Mouse (Mus musculus) kidney, postnatal 4 days (tissue): ENCODE data around the gene Bcas2.
A peak's percentile ranks its signal among the peaks of the same experiment; 100 is the strongest.

Source experiments
- DNase-seq, 2 experiments: peaks; one replicate each; pipeline ENCODE4 v3.0.0; 2021; ENCODE audit warnings: mixed read lengths in 2 of 2

The Bcas2 gene

GRCm38 (mm10) chr3:103223752-103224151 lies 52.3 kb downstream of the Bcas2 start:
- DNase-seq, result peak; percentile 22 to 35

- DNase-seq, result no peak
Observed at GRCm38 (mm10) chr3:103224231-103224765, 52.8 kb downstream of the Bcas2 start.

GRCm38 (mm10) chr3:103227729-103228128 lies 56.3 kb downstream of the Bcas2 start:
- DNase-seq, result no peak
